8 mouse cellular contexts compared by ENCODE assay signal in the genomic region with DNA sequence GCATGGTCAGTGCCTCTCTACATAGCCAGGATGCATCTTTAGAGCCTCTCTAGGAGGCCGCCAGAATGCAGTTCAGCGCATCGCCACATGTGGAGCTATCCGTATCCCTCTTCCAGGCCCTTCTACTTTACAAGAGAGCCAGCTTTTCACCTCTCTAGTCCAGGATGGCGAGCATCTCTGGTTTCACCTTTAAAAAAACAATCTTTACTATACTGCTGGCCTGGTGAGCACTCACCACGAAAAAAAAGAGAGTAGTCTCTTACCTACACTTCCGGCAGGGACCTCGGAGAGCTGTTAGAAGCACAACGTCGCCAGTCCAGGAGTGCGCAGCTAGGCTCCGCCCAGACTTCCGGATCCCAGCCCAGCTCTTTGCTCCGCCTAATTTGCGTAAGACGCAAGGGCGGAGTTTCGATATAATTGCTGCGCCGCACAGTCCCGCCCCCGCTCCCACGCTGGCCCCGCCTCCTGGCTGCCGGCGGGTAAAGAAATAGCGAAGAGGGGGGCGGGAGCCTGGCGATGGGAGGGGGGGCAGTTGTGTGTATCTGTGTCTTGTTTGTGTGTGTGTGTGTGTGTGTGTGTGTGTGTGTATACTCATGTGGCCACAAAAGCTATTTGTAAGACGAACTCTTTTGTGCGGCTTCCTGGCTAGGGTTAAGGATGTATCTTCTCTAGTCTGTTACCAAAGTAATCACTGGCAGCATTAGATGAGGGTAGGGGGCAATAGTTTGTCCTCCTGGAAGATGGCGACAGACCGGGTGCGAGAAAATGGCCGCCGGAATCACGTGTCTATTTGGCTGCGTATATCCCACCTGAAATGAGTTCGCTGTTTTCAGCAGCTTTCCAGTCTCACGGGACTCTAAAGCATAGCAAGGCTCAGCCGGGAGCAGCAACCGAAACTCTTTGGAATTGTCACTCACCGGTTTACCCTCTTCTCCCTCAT. TPM values are rescaled to one million over a fixed set of nuclear protein-coding genes. Genes with fewer than 3 reads are reported as not detected.
A peak's percentile ranks its signal among the peaks of the same experiment; 100 is the strongest.
DNase-seq lines count a peak whose midpoint lies in the region; ATAC-seq and TF ChIP-seq lines count a peak whose summit lies in the region.

A gene (minus strand): TSS at position 385 of the 940 bp plus-strand sequence.

- peak; percentile 9 for TF ChIP-seq CTCF in ES-Bruce4 (IDR thresholded peaks at IDR 0.05; ENCODE audit: low read depth, low read length)
- TF ChIP-seq CTCF in liver, postnatal 0 days (IDR thresholded peaks at IDR 0.05; ENCODE audit: low read depth), result peak; percentile 67

- DNase-seq in heart, postnatal 10 days, result peak; percentile 90 to 92
- DNase-seq in large intestine, adult 2 months (ENCODE audit: low read depth, low spot score), result peak; percentile 42
- DNase-seq in liver, postnatal 0 days, result peak; percentile 88
- peak; percentile 90 for DNase-seq in testis, postnatal 10 days (ENCODE audit: low spot score)

- H3K27me3 ChIP-seq in ES-Bruce4 (ENCODE audit: control insufficient read depth, insufficient read depth, low read length, poor library complexity, severe bottlenecking), result no peaks in the 10 kb centered on the region
- no peaks in the 10 kb centered on the region for H3K27me3 ChIP-seq in forebrain, embryonic 13.5 days
- no peaks in the 10 kb centered on the region for H3K27me3 ChIP-seq in liver, postnatal 0 days (ENCODE audit: insufficient read depth, low read length)
- no peaks in the 10 kb centered on the region for H3K27me3 ChIP-seq in neural tube, embryonic 14.5 days (ENCODE audit: control insufficient read depth, insufficient read depth, low read length)

- peak within 1 kb of the TSS; percentile 59 for H3K4me2 ChIP-seq in forebrain, embryonic 13.5 days
- peak within 1 kb of the TSS; percentile 59 for H3K4me2 ChIP-seq in liver, postnatal 0 days (ENCODE audit: low read depth, low read length)
- peak within 1 kb of the TSS; percentile 50 for H3K4me2 ChIP-seq in neural tube, embryonic 14.5 days (ENCODE audit: low read depth, low read length)

- H3K4me3 ChIP-seq in ES-Bruce4 (ENCODE audit: low read depth, low read length), result peak within 1 kb of the TSS; percentile 100
- peak within 1 kb of the TSS; percentile 48 for H3K4me3 ChIP-seq in forebrain, embryonic 13.5 days
- H3K4me3 ChIP-seq in liver, postnatal 0 days (ENCODE audit: low read depth, low read length), result peak within 1 kb of the TSS; percentile 53
- peak within 1 kb of the TSS; percentile 42 for H3K4me3 ChIP-seq in neural tube, embryonic 14.5 days (ENCODE audit: low read depth, low read length)

- TF ChIP-seq POLR2A in ES-Bruce4 (IDR thresholded peaks at IDR 0.05; ENCODE audit: insufficient read depth, low read length), result peak; percentile 33

- no peaks in the 10 kb centered on the region for H3K4me1 ChIP-seq in ES-Bruce4 (ENCODE audit: control insufficient read depth, insufficient read depth, low read length)
- peaks cover 10% of the 10 kb centered on the region; the same call in 1 of the 2 replicates for H3K4me1 ChIP-seq in forebrain, embryonic 13.5 days
- no peaks in the 10 kb centered on the region for H3K4me1 ChIP-seq in liver, postnatal 0 days (ENCODE audit: insufficient read depth)
- no peaks in the 10 kb centered on the region for H3K4me1 ChIP-seq in neural tube, embryonic 14.5 days (ENCODE audit: control insufficient read depth, insufficient read depth, low read length)

- intact Hi-C loops in heart, postnatal 10 days (cut with DNase I), result loop anchor here (2.0 kb wide), 2 partner anchors 30 to 80 kb away; a partner anchor contains a TSS

- TF ChIP-seq EP300 in ES-Bruce4 (IDR thresholded peaks at IDR 0.05; ENCODE audit: insufficient read depth, low read depth, low read length), result no peak
- TF ChIP-seq EP300 in liver, postnatal 0 days (IDR thresholded peaks at IDR 0.05; ENCODE audit: low read depth), result no peak

- 23% methylated on average over 43 of the region's 43 CpGs for WGBS in forebrain, embryonic 13.5 days
- 20% methylated on average over 42 of the region's 43 CpGs for whole genome bisulfite sequencing in large intestine, adult 2 months
- WGBS in liver, postnatal 0 days (ENCODE audit: insufficient replicate concordance), result 24% methylated on average over 39 of the region's 43 CpGs
- 20% methylated on average over 43 of the region's 43 CpGs for WGBS in neural tube, embryonic 14.5 days

- H3K9me3 ChIP-seq in ES-Bruce4 (replicated peaks; ENCODE audit: control insufficient read depth, insufficient read depth, low read length, poor library complexity, severe bottlenecking), result no peaks in the 10 kb centered on the region
- H3K9me3 ChIP-seq in forebrain, embryonic 13.5 days (replicated peaks), result no peaks in the 10 kb centered on the region
- H3K9me3 ChIP-seq in liver, postnatal 0 days (ENCODE audit: low read length), result no peaks in the 10 kb centered on the region
- H3K9me3 ChIP-seq in neural tube, embryonic 14.5 days (ENCODE audit: control insufficient read depth, low read length), result no peaks in the 10 kb centered on the region

- peaks cover 19% of the 10 kb centered on the region for H3K36me3 ChIP-seq in ES-Bruce4 (ENCODE audit: control insufficient read depth, insufficient read depth, low read length, poor library complexity, severe bottlenecking)
- peaks cover 12% of the 10 kb centered on the region; the same call in 1 of the 2 replicates for H3K36me3 ChIP-seq in forebrain, embryonic 13.5 days (ENCODE audit: poor library complexity, severe bottlenecking)
- no peaks in the 10 kb centered on the region; the same call in 1 of the 2 replicates for H3K36me3 ChIP-seq in liver, postnatal 0 days (replicated peaks; ENCODE audit: insufficient read depth, low read length)
- H3K36me3 ChIP-seq in neural tube, embryonic 14.5 days (ENCODE audit: control insufficient read depth, insufficient read depth, low read length), result no peaks in the 10 kb centered on the region

- peak within 1 kb of the TSS; percentile 91 for H3K27ac ChIP-seq in ES-Bruce4 (ENCODE audit: insufficient read depth, low read length)
- peak within 1 kb of the TSS; percentile 69 for H3K27ac ChIP-seq in forebrain, embryonic 13.5 days
- H3K27ac ChIP-seq in liver, postnatal 0 days (ENCODE audit: low read depth), result peak within 1 kb of the TSS; percentile 19
- H3K27ac ChIP-seq in neural tube, embryonic 14.5 days (ENCODE audit: low read depth, low read length), result peak within 1 kb of the TSS; percentile 80

- ATAC-seq in cerebellum, adult (ENCODE audit: insufficient number of reproducible peaks, low FRiP score, low TSS enrichment), result peak; percentile 96
- ATAC-seq in forebrain, embryonic 13.5 days, result peak; percentile 98
- ATAC-seq in liver, postnatal 0 days, result peak; percentile 97
- peak; percentile 97 for ATAC-seq in neural tube, embryonic 14.5 days (ENCODE audit: low read depth)

- H3K9ac ChIP-seq in ES-Bruce4 (ENCODE audit: low read depth, poor library complexity, severe bottlenecking), result peak within 1 kb of the TSS; percentile 92
- peak within 1 kb of the TSS; percentile 63 for H3K9ac ChIP-seq in forebrain, embryonic 13.5 days
- peak within 1 kb of the TSS; percentile 19 for H3K9ac ChIP-seq in liver, postnatal 0 days (replicated peaks)
- peak within 1 kb of the TSS; percentile 47 for H3K9ac ChIP-seq in neural tube, embryonic 14.5 days (replicated peaks; ENCODE audit: low read depth, low read length)

RNA-seq across cellular contexts. Expression of the gene that starts here (rescaled TPM):
- polyA plus RNA-seq in ES-Bruce4 (2011; ENCODE audit: insufficient read depth, insufficient read length, low read depth, missing spikeins), result 146 and 153 TPM in 2 replicates
- 54.7 and 62.1 TPM in 2 replicates for polyA plus RNA-seq in forebrain, embryonic 13.5 days (2015; fragmentation: Nextera tagmentation; extraction: Ambion mirVana)
- 10 to 100 TPM; 34.1 to 35.5 TPM for total RNA-seq in heart, postnatal 10 days (2021)
- 6.1 and 8.1 TPM in 2 replicates for polyA plus RNA-seq in large intestine, adult 2 months (2012; rRNA removed)
- polyA plus RNA-seq in liver, postnatal 0 days (2015; fragmentation: Nextera tagmentation; extraction: Ambion mirVana), result 5.4 and 7.0 TPM in 2 replicates
- polyA plus RNA-seq in neural tube, embryonic 14.5 days (2014; fragmentation: Nextera tagmentation; extraction: Ambion mirVana), result 84.9 and 86.7 TPM in 2 replicates

Comparison
In these comparisons a context has a peak if more than half of its experiments do, and no peak if none do; other contexts are left out.
1. Peak in every context shown above with its lines: DNase-seq, ATAC-seq, H3K4me3 ChIP-seq and H3K27ac ChIP-seq.
2. H3K27ac ChIP-seq: peak in every context shown above with its lines; median percentile 91 in ES-Bruce4; 80 in neural tube, embryonic 14.5 days; 69 in forebrain, embryonic 13.5 days; 19 in liver, postnatal 0 days.
3. H3K4me3 ChIP-seq: peak in every context shown above with its lines; median percentile 100 in ES-Bruce4; 53 in liver, postnatal 0 days; 48 in forebrain, embryonic 13.5 days; 42 in neural tube, embryonic 14.5 days.
4. H3K9ac ChIP-seq: peak in every context shown above with its lines; median percentile 92 in ES-Bruce4; 63 in forebrain, embryonic 13.5 days; 47 in neural tube, embryonic 14.5 days; 19 in liver, postnatal 0 days.